Mouse (Mus musculus): ENCODE measurements at regions not wholly inside any gene's neighbourhood (a gene's known extent, or its start where the extent isn't known, plus 50 kb on each side); places are given as distances from the start of the nearest gene placed in this dataset.

DNA sequence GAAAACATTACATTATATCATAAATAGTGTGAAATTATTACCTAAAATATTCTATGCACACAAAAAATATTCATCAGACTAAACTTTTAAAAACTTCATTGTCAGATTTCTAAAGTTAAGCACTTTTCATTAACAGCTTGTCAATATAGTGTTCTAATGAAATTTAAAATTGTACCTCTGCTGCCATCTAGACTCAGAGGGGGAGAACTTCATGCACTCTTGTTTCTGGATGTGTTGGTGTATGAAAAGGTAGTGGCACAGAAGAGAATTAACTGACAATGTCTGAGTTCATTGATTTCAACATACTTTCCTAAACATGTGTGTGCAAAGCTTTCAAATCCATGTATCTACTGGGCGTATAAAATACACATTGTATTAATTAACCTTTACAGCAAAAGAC is 967.5 kb downstream of the Pla2g4a start:
- no peak for TF ChIP-seq POLR2A (IDR thresholded peaks at IDR 0.05; ENCODE audit: extremely low read depth, insufficient read depth, low read length)
- TF ChIP-seq CTCF (IDR thresholded peaks at IDR 0.05; ENCODE audit: low read depth, low read length), result no peak
